Mouse (Mus musculus) lung, postnatal 36 days (tissue): ENCODE measurements at regions not wholly inside any gene's neighbourhood (a gene's known extent, or its start where the extent isn't known, plus 50 kb on each side); places are given as distances from the start of the nearest gene placed in this dataset.

Experiments used
- DNase-seq: peaks from one replicate; pipeline ENCODE4 v3.0.0; 2022; ENCODE audit warnings: mixed read lengths

- peak; percentile 41 for DNase-seq
Measured at GRCm38 (mm10) chrX:11657606-11658254, 330.1 kb downstream of the H2al1j start.

- no peak for DNase-seq
Measured at GRCm38 (mm10) chrX:11663187-11663829, 335.7 kb downstream of the H2al1j start.

GRCm38 (mm10) chrX:11664330-11665061, 336.9 kb downstream of the H2al1j start:
- DNase-seq: peak; percentile 56

GRCm38 (mm10) chrX:11665077-11665974, 337.7 kb downstream of the H2al1j start:
- DNase-seq: peak; percentile 23

- peak; percentile 18 for DNase-seq
Measured at GRCm38 (mm10) chrX:11666517-11666916, 338.9 kb downstream of the H2al1j start.

- no peak for DNase-seq
Measured at GRCm38 (mm10) chrX:11671805-11672204, 344.2 kb downstream of the H2al1j start.

GRCm38 (mm10) chrX:11678086-11678485, 350.5 kb downstream of the H2al1j start:
- no peak for DNase-seq

- DNase-seq: no peak
Measured at GRCm38 (mm10) chrX:11681274-11681673, 353.7 kb downstream of the H2al1j start.

- no peak for DNase-seq
Measured at GRCm38 (mm10) chrX:11689989-11690405, 362.4 kb downstream of the H2al1j start.

GRCm38 (mm10) chrX:11690446-11690845, 362.8 kb downstream of the H2al1j start:
- DNase-seq: no peak

- DNase-seq: no peak
Measured at GRCm38 (mm10) chrX:11691019-11691418, 363.4 kb downstream of the H2al1j start.

- DNase-seq: no peak
Measured at GRCm38 (mm10) chrX:11696565-11696964, 368.9 kb downstream of the H2al1j start.

GRCm38 (mm10) chrX:11701095-11701494, 373.5 kb downstream of the H2al1j start:
- DNase-seq: no peak

- DNase-seq: no peak
Measured at GRCm38 (mm10) chrX:11705851-11706557, 378.4 kb downstream of the H2al1j start.

GRCm38 (mm10) chrX:11707330-11707729, 379.7 kb downstream of the H2al1j start:
- no peak for DNase-seq

- no peak for DNase-seq
Measured at GRCm38 (mm10) chrX:11708325-11708724, 380.7 kb downstream of the H2al1j start.

- no peak for DNase-seq
Measured at GRCm38 (mm10) chrX:11709326-11709725, 381.7 kb downstream of the H2al1j start.

- peak; percentile 75 for DNase-seq
Measured at GRCm38 (mm10) chrX:11713423-11713822, 385.8 kb downstream of the H2al1j start.

- DNase-seq: no peak
Measured at GRCm38 (mm10) chrX:11716773-11717172, 389.2 kb downstream of the H2al1j start.

- no peak for DNase-seq
Measured at GRCm38 (mm10) chrX:11718778-11719177, 391.2 kb downstream of the H2al1j start.

GRCm38 (mm10) chrX:11720517-11720916, 392.9 kb downstream of the H2al1j start:
- DNase-seq: peak; percentile 30

- DNase-seq: no peak
Measured at GRCm38 (mm10) chrX:11722730-11723129, 395.1 kb downstream of the H2al1j start.
